Mouse (Mus musculus): ENCODE results near the gene Phlpp1.

Gene Phlpp1

GRCm38 (mm10) chr1:106171241-106172220 lies at the start of gene Phlpp1:
Gene Phlpp1 (plus strand): TSS chr1:106171752.
- in situ Hi-C loops (cut with MboI; ENCODE audit: low sequenced_read_pairs), result no loop called here

- in situ Hi-C loops (cut with MboI; ENCODE audit: low sequenced_read_pairs), result no loop called here
These were observed 45.0 kb upstream of the Phlpp1 start for GRCm38 (mm10) chr1:106126601-106127000.

- in situ Hi-C loops (cut with MboI; ENCODE audit: low sequenced_read_pairs), result no loop called here
These were observed 39.7 kb upstream of the Phlpp1 start for GRCm38 (mm10) chr1:106131697-106132349.

GRCm38 (mm10) chr1:106132350-106132700 lies 39.2 kb upstream of the Phlpp1 start:
- in situ Hi-C loops (cut with MboI; ENCODE audit: low sequenced_read_pairs), result no loop called here

GRCm38 (mm10) chr1:106138691-106139090 lies 32.9 kb upstream of the Phlpp1 start:
- in situ Hi-C loops (cut with MboI; ENCODE audit: low sequenced_read_pairs), result no loop called here

GRCm38 (mm10) chr1:106139137-106139536 lies 32.4 kb upstream of the Phlpp1 start:
- in situ Hi-C loops (cut with MboI; ENCODE audit: low sequenced_read_pairs), result no loop called here

GRCm38 (mm10) chr1:106142010-106142409 lies 29.5 kb upstream of the Phlpp1 start:
- in situ Hi-C loops (cut with MboI; ENCODE audit: low sequenced_read_pairs), result no loop called here

- in situ Hi-C loops (cut with MboI; ENCODE audit: low sequenced_read_pairs), result no loop called here
These were observed 27.0 kb upstream of the Phlpp1 start for GRCm38 (mm10) chr1:106144534-106144933.

GRCm38 (mm10) chr1:106145055-106145454 lies 26.5 kb upstream of the Phlpp1 start:
- in situ Hi-C loops (cut with MboI; ENCODE audit: low sequenced_read_pairs), result no loop called here

GRCm38 (mm10) chr1:106145565-106146190 lies 25.9 kb upstream of the Phlpp1 start:
- in situ Hi-C loops (cut with MboI; ENCODE audit: low sequenced_read_pairs), result no loop called here

- in situ Hi-C loops (cut with MboI; ENCODE audit: low sequenced_read_pairs), result no loop called here
These were observed 22.9 kb upstream of the Phlpp1 start for GRCm38 (mm10) chr1:106148386-106149380.

- in situ Hi-C loops (cut with MboI; ENCODE audit: low sequenced_read_pairs), result no loop called here
These were observed 19.7 kb upstream of the Phlpp1 start for GRCm38 (mm10) chr1:106151846-106152245.

GRCm38 (mm10) chr1:106152742-106153141 lies 18.8 kb upstream of the Phlpp1 start:
- in situ Hi-C loops (cut with MboI; ENCODE audit: low sequenced_read_pairs), result no loop called here

GRCm38 (mm10) chr1:106154590-106154989 lies 17.0 kb upstream of the Phlpp1 start:
- in situ Hi-C loops (cut with MboI; ENCODE audit: low sequenced_read_pairs), result no loop called here

- in situ Hi-C loops (cut with MboI; ENCODE audit: low sequenced_read_pairs), result no loop called here
These were observed 16.4 kb upstream of the Phlpp1 start for GRCm38 (mm10) chr1:106155087-106155567.

- in situ Hi-C loops (cut with MboI; ENCODE audit: low sequenced_read_pairs), result no loop called here
These were observed 15.8 kb upstream of the Phlpp1 start for GRCm38 (mm10) chr1:106155702-106156101.

GRCm38 (mm10) chr1:106157961-106158515 lies 13.5 kb upstream of the Phlpp1 start:
- in situ Hi-C loops (cut with MboI; ENCODE audit: low sequenced_read_pairs), result no loop called here

GRCm38 (mm10) chr1:106159667-106160066 lies 11.9 kb upstream of the Phlpp1 start:
- in situ Hi-C loops (cut with MboI; ENCODE audit: low sequenced_read_pairs), result loop anchor here (10.0 kb wide), 2 partner anchors 85 to 225 kb away; no protein-coding TSS in a partner anchor

GRCm38 (mm10) chr1:106160916-106161315 lies 10.6 kb upstream of the Phlpp1 start:
- in situ Hi-C loops (cut with MboI; ENCODE audit: low sequenced_read_pairs), result loop anchor here (10.0 kb wide), 2 partner anchors 86 to 224 kb away; no protein-coding TSS in a partner anchor

- in situ Hi-C loops (cut with MboI; ENCODE audit: low sequenced_read_pairs), result loop anchor here (10.0 kb wide), 2 partner anchors 88 to 222 kb away; no protein-coding TSS in a partner anchor
These were observed 9.0 kb upstream of the Phlpp1 start for GRCm38 (mm10) chr1:106162581-106162980.
